In genomic region chr6:29025796-29026482, GRCm38 (mm10) we compare ENCODE assay signal across 27 mouse cellular contexts. TPM values are rescaled to one million over a fixed set of nuclear protein-coding genes. Genes with fewer than 3 reads are reported as not detected.
"Had no signal": no experiment of that assay in that cellular context is flagged by ENCODE, and none has a peak within 500 bp of the region (broad histone marks: within the 10 kb centered on the region; RNA-seq: fewer than 3 reads in every experiment).

No protein-coding gene starts in this region.

- DNase-seq: kidney, adult 2 months; kidney, postnatal 14 days; kidney, postnatal 4 days; liver; lung, adult 18-20 months; lung, postnatal 10 days; lung, postnatal 36 days; right cerebral cortex, postnatal 4 days; spleen, adult 18-20 months; thymus, postnatal 25 days had no signal

- ATAC-seq: liver, embryonic 12.5 days; midbrain, embryonic 13.5 days; midbrain, embryonic 16.5 days had no signal

- H3K4me2 ChIP-seq: kidney, embryonic 15.5 days; limb, embryonic 13.5 days; liver, embryonic 12.5 days; liver, embryonic 15.5 days; lung, embryonic 15.5 days; midbrain, embryonic 13.5 days; stomach, embryonic 15.5 days had no signal

- H3K9ac ChIP-seq: kidney, embryonic 15.5 days; limb, embryonic 13.5 days; liver, embryonic 12.5 days; liver, embryonic 15.5 days; lung, embryonic 15.5 days; midbrain, embryonic 13.5 days; stomach, embryonic 15.5 days had no signal

- H3K9me3 ChIP-seq: liver, embryonic 15.5 days; lung, embryonic 15.5 days; midbrain, embryonic 10.5 days; midbrain, embryonic 13.5 days; stomach, embryonic 15.5 days had no signal

- H3K36me3 ChIP-seq: kidney, embryonic 15.5 days; limb, embryonic 10.5 days; limb, embryonic 13.5 days; liver, embryonic 12.5 days; liver, embryonic 15.5 days; lung, embryonic 15.5 days; midbrain, embryonic 10.5 days; midbrain, embryonic 13.5 days; stomach, embryonic 15.5 days had no signal

- H3K27me3 ChIP-seq: stomach, embryonic 15.5 days had no signal

- H3K27ac ChIP-seq: kidney, embryonic 15.5 days; limb, embryonic 10.5 days; limb, embryonic 13.5 days; liver, embryonic 12.5 days; liver, embryonic 15.5 days; lung, embryonic 15.5 days; midbrain, embryonic 10.5 days; midbrain, embryonic 13.5 days; stomach, embryonic 15.5 days had no signal

- H3K4me3 ChIP-seq: kidney, embryonic 15.5 days; limb, embryonic 10.5 days; limb, embryonic 13.5 days; liver, embryonic 12.5 days; liver, embryonic 15.5 days; lung, embryonic 15.5 days; megakaryocyte, embryonic 14.5 days; midbrain, embryonic 10.5 days; midbrain, embryonic 13.5 days; stomach, embryonic 15.5 days had no signal

- H3K4me1 ChIP-seq: liver, embryonic 12.5 days; liver, embryonic 15.5 days had no signal

RNA-seq across cellular contexts. Expression of gene Lep, which starts 34.1 kb away (rescaled TPM):
- total RNA-seq: layer of hippocampus, adult 18-20 months; layer of hippocampus, postnatal 14 days; left cerebral cortex, adult 8-10 months; left cerebral cortex, postnatal 25 days; monocyte, adult 5-6 weeks had no signal
- polyA plus RNA-seq: kidney, embryonic 15.5 days; limb, embryonic 10.5 days; limb, embryonic 13.5 days; liver, embryonic 12.5 days; liver, embryonic 15.5 days; lung, embryonic 15.5 days; midbrain, embryonic 10.5 days; midbrain, embryonic 13.5 days; midbrain, embryonic 16.5 days; neural tube, embryonic 11.5 days; stomach, embryonic 15.5 days had no signal
